Mouse (Mus musculus) left cerebral cortex, adult 9 months (tissue): Measurements from ENCODE around the gene Mtrf1l.

Source experiments
- DNase-seq, 2 experiments: peaks; one replicate each; pipeline ENCODE4 v3.0.0; 2022; ENCODE audit warnings: low spot score in 2 of 2

Gene Mtrf1l

DNA sequence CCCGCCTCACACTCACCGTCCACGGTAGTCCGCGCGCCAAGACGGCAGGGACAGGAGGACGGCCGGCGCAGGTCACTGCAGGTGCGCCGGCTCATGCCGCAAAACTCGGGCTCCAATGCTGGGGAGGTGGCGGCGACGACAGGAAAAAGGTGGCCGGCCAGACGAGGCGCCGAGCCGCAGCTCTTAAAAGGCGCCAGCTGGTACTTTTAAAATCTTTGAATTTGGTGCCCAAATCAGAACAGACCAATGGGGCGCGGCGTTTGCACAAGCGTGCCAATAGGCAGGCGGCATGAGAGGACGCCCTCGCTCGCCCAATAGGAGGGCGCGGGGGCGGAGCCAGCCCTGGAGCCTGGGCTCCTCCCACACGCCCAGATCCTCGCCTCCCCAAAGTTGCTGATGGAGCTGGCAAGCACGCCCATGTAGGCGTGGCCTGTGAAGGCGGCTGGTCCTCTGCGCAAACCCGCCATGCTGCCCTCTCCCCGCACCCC lies 18.4 kb downstream of the Mtrf1l start, which contains the start of gene Fbxo5:
TSS of gene Fbxo5 (minus strand) at position 358 of the 488 bp plus-strand sequence.
- peak; percentile 98 for DNase-seq

DNA sequence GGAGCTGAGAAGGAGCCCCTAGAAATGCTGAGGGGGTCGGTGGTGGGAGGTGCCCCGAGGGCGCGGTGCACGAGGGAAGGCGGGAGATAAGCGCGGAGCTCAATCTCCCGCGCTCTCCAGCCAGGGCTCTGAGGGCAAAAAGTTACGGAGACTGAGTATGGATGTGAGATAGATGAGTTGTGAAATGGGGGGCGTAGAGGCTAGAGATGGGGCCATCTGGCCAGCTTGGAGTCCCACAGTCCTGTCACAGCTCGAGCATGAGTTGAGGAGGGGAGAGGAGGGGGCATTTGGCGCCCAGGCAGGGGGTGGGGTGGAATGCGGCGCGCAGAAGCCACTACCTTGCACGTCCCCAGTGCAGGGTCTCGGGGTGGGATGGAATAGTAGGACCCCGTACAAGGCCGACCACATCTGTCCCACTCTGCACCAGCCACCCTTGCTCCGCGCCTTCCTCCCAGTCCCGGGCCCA lies 19.0 kb downstream of the Mtrf1l start:
- no peak for DNase-seq

DNA sequence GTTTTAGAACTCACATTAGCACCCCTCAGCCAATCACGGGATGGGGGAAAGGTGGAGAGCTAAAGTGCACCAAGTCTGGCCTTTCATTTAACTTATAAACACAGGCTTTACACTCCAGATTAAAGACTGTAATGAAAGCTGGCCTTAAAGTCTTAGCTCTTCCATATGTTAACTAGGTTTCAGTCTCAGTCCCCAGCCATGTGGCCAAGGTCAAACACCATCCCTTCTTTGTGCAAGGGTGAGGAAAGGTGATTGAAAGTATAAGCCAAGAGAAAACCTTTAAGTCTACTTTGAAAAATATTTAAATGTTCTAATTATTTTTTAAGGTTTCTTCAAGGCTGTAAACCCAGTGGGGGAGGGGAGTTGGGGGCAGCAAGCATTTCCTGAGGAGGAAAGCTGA lies 20.0 kb downstream of the Mtrf1l start:
- no peak for DNase-seq

DNA sequence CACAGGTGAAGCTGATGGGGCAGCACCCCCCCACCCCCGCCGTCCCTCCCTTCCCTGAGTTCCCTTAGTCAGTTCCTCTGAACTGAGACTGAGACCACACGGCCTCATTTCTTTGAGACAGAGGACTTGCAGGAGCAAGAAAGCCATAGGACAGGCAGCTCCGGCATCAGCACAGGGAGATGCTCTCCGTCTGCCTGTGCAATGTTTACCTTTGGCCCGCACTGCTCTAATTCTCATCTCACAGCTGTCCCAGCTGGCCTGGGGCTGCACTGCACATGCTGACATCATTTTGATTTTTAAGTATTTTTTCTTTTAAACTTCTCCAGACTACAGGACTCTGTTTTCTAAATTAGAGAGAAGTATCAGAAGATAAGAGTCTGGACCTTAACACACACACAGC lies 20.8 kb downstream of the Mtrf1l start:
- DNase-seq: no peak

DNA sequence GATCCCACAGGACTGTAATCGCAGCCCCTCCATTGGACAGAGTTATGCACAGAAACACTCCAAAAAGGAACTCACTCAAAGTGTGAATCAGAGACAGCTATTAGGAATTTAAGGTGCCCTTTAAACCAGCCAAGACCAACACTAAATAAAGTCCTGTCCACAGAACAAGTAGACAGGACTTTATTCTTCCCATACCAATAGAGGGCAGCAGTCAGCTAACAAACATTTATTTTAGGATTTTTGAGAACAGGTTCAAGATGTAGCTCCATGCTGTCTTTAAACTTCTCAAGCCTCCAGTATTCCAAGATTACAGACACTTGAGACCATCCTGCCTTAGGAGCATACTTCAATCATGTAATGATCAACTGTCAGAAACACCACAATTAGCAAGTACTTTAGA lies 23.2 kb downstream of the Mtrf1l start:
- DNase-seq: no peak

DNA sequence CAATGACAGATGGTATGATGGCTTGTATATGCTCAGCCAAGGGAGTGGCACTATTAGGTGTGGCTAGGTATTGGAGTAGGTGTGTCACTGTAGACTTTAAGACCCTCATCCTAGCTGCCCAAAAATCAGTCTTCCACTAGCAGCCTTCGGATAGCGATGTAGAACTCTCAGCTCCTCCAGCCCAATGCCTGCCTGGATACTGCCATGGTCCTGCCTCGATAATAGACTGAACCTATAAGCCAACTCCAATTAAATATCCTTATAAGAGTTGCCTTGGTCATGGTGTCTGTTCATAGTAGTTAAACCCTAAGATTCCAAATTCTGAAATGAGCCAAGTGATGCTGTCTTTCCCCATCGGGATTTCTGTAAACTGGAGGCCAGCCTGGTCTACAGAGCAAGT lies 25.6 kb downstream of the Mtrf1l start:
- DNase-seq: no peak

DNA sequence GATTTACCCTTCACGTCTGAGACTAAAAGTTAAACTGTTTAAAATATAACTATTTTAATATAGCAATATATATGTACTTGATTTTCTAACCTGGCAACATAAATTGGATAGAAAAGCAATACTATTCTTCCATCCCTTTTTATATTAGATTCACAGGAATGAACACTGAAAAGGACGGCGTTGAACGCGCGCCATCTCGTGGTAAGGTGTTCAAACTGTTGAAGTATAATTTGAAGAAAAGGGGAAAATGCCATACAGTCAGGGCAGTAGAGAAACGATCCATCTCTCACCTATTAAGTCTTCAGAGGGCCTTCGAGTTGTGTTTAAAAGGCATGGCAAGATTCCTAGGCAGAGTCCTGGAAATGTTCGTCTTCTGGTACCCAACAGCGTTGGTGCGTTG lies 33.1 kb downstream of the Mtrf1l start:
- peak in 1 of 2 experiments; percentile 53 for DNase-seq

DNA sequence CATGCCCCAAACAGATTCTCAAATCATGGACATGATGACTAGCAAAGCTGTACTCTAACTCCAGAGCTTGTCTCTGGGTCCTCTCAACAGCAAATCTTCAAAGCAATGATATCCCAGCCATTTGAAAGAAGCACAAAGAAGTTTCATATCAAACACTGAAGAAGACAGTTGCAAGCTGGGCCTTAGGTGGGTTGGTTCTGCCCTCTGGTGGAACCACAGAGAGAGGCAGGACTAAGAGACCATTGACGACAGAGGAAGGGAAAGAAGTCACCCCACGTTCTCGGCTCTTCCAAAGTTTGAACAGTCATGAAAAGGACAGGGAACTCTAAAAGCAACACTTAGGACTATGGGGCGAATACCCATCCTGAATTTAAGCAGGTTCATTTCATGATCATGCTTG lies 36.8 kb downstream of the Mtrf1l start:
- DNase-seq: peak in 1 of 2 experiments; percentile 21
